Mouse (Mus musculus) myocyte (in vitro differentiated cells): ENCODE results near the gene D130040H23Rik. TPM values are rescaled to one million over a fixed set of nuclear protein-coding genes. Genes with fewer than 3 reads are reported as not detected.
A peak's percentile ranks its signal among the peaks of the same experiment; 100 is the strongest.

Experiments used
- H3K27me3 ChIP-seq: one replicate; pipeline ENCODE4 v1.6.1; 2011; ENCODE audit not compliant: control insufficient read depth, insufficient read depth, insufficient read length
- H3K36me3 ChIP-seq: one replicate; pipeline ENCODE4 v1.6.1; 2011; ENCODE audit not compliant: control insufficient read depth, insufficient read depth
- H3K4me2 ChIP-seq: one replicate; pipeline ENCODE4 v1.6.1; 2011; ENCODE audit warnings: low read depth, control low read depth
- H3K4me3 ChIP-seq: one replicate; pipeline ENCODE4 v1.5.1; 2011; ENCODE audit warnings: mild to moderate bottlenecking, control low read depth, moderate library complexity
- H3K79me2 ChIP-seq: one replicate; pipeline ENCODE4 v1.6.1; 2011; ENCODE audit not compliant: control insufficient read depth, insufficient read depth
- H3ac ChIP-seq: one replicate; pipeline ENCODE4 v1.6.1; 2011; ENCODE audit not compliant: control insufficient read depth, insufficient read length
- CEBPB ChIP-seq: IDR thresholded peaks from 2 replicates; pipeline ENCODE4 v1.6.1; 2011; ENCODE audit warnings: mild to moderate bottlenecking, moderate library complexity; ENCODE audit not compliant: poor library complexity, insufficient read depth, severe bottlenecking
- E2F4 ChIP-seq: IDR thresholded peaks from one replicate; pipeline ENCODE4 v1.6.1; 2011; ENCODE audit warnings: mild to moderate bottlenecking, control low read depth, moderate library complexity; ENCODE audit not compliant: insufficient read depth
- MAX ChIP-seq: IDR thresholded peaks from one replicate; pipeline ENCODE4 v1.6.1; 2011; ENCODE audit warnings: low read depth, mild to moderate bottlenecking, control low read depth
- MYOD1 ChIP-seq, 3 experiments: IDR thresholded peaks; one replicate each; pipeline ENCODE4 v1.6.1; 2011; ENCODE audit warnings: control low read depth in 2 of 3, low read depth in 2 of 3, mild to moderate bottlenecking in 2 of 3, moderate library complexity in 1 of 3; ENCODE audit not compliant: insufficient read length in 2 of 3, control insufficient read depth in 1 of 3
- MYOG ChIP-seq, 3 experiments: IDR thresholded peaks; one replicate each; pipeline ENCODE4 v1.6.1; 2011; ENCODE audit warnings: control low read depth in 2 of 3, low read depth in 2 of 3, mild to moderate bottlenecking in 2 of 3; ENCODE audit not compliant: insufficient read length in 2 of 3, control insufficient read depth in 1 of 3, insufficient read depth in 1 of 3
- POLR2A ChIP-seq: IDR thresholded peaks from one replicate; pipeline ENCODE4 v1.6.1; 2011; ENCODE audit warnings: low read depth, mild to moderate bottlenecking, control low read depth, moderate library complexity; ENCODE audit not compliant: insufficient read length
- POLR2AphosphoS2 ChIP-seq: IDR thresholded peaks from one replicate; pipeline ENCODE4 v1.6.1; 2011; ENCODE audit warnings: low read depth, control low read depth; ENCODE audit not compliant: insufficient read length
- REST ChIP-seq: IDR thresholded peaks from one replicate; pipeline ENCODE4 v1.6.1; 2011; ENCODE audit warnings: mild to moderate bottlenecking, control low read depth, moderate library complexity; ENCODE audit not compliant: insufficient read depth, insufficient read length
- SRF ChIP-seq: IDR thresholded peaks from one replicate; pipeline ENCODE4 v1.6.1; 2011; ENCODE audit warnings: low read depth; ENCODE audit not compliant: control insufficient read depth, insufficient read length
- TCF12 ChIP-seq: IDR thresholded peaks from one replicate; pipeline ENCODE4 v1.6.1; 2011; ENCODE audit warnings: mild to moderate bottlenecking, control low read depth; ENCODE audit not compliant: poor library complexity, insufficient read depth, severe bottlenecking
- TCF3 ChIP-seq: IDR thresholded peaks from one replicate; pipeline ENCODE4 v1.6.1; 2011; ENCODE audit warnings: low read depth, control low read depth; ENCODE audit not compliant: insufficient read length
- USF1 ChIP-seq: IDR thresholded peaks from one replicate; pipeline ENCODE4 v1.6.1; 2011; ENCODE audit warnings: low read depth, mild to moderate bottlenecking, control low read depth, moderate library complexity
- polyA plus RNA-seq: library from polyadenylated mRNA; unstranded; fragments of >200 nt; fragmentation: generic; extraction: Trizol; gene quantifications from one replicate; pipeline ENCODE4 v1.2.1, GENCODE M21; 2012; ENCODE audit warnings: missing spikeins

The D130040H23Rik gene
- polyA plus RNA-seq: 0.05 TPM

DNA sequence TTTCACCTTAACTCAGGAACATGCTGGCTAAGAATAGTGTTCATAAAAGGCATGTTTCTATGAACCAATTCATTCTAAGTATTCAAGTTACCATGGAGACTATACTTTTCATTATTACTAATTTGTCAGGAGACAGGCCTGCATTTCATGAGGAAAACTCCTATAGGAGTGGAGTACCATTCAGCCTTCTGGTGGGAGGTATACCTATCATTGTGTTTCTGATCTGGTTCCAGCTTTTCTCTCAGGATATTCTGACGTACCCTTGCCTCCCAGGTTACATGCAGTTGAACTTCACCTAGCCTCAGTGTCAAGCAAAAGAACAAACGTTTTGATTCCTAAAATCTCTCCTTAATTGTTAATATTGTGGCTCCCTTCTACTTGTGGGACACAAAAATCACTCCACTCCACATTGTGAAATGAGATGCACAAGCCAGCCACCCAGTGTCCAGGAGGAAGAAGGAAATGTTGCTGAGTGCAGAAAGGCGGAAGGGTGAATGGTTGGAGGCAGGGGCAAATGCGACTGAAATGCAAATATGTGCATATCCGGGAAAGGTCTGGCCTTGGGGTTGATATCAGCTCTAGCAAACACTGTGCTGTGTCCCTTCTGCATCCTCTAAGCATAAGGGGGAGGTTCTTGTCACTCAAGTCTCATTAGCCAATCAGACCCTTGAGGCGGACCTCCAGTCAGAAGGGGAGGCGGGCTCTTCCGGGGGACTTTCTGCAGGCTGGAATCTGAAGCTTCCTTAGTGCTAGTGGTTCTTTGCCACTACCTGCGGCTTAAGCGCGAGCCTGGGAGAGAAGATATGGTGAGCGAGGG is at the start of gene D130040H23Rik:
Gene D130040H23Rik (plus strand): TSS at position 695 of the 817 bp plus-strand sequence.
- Histone ChIP-seq H3K27me3 (no peaks in the 10 kb centered on the region), H3K79me2 (no peaks in the 10 kb centered on the region), H3ac (no peak within 1 kb of the TSS), H3K36me3 (no peaks in the 10 kb centered on the region), H3K4me2 (peak within 1 kb of the TSS; percentile 58), H3K4me3 (peak within 1 kb of the TSS; percentile 10)
- TF ChIP-seq POLR2A (no peak), MYOG (IDR thresholded peaks at IDR 0.05; ENCODE audit: control insufficient read depth in 1 of 3, insufficient read depth in 1 of 3, insufficient read length in 2 of 3, low read depth in 2 of 3) (no peak), REST (no peak), MYOD1 (IDR thresholded peaks at IDR 0.05; ENCODE audit: control insufficient read depth in 1 of 3, insufficient read length in 2 of 3, low read depth in 2 of 3) (no peak), MAX (no peak), CEBPB (no peak)

DNA sequence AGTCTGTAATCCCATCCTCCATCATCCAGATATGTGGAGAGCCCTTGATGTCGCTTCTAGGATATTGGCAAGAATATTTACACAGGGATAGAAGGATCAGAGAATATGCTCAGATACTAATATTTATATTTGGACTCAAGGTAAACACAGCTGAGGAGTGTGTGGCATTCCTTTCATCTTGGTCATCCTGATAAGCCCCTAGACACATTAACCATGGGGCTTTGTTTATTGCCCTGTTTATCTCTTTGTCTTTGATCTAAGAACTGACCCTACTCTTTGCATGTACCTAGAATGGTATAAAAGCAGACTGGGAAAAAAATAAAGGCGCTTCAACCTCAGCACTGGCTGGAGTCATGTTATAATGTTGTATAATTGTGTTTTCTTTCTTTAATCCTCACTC is 28.3 kb upstream of the D130040H23Rik start:
- no peak overlapping the region for H3K4me3 ChIP-seq
- no peak overlapping the region for H3ac ChIP-seq
- H3K27me3 ChIP-seq: no peaks in the 10 kb centered on the region
- no peaks in the 10 kb centered on the region for H3K79me2 ChIP-seq
- no peak for TF ChIP-seq E2F4
- no peak for TF ChIP-seq POLR2A
- no peak for TF ChIP-seq USF1
- H3K36me3 ChIP-seq: no peaks in the 10 kb centered on the region
- H3K4me2 ChIP-seq: no peak overlapping the region

DNA sequence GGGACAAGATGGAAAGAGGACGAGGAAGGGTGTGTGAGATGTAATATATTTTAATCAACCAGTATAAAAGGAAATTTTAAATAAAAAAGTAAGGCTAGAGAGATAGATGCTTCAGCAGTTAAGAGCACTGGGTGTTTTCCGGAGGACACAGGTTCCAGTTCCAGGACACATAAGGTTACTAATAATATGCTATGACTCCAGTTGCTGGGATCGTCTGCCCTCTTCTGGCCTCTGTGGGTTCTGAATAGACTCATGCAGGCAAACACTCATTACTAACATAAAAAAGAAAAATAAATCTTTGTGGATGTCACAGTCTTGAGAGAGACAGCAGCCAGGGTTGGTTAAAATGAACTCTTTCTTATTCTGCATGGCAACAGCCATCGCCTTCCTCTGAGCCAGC is 2.4 kb upstream of the D130040H23Rik start:
- no peaks in the 10 kb centered on the region for H3K27me3 ChIP-seq
- no peak for TF ChIP-seq POLR2AphosphoS2
- TF ChIP-seq E2F4: no peak
- TF ChIP-seq REST: no peak
- no peak for TF ChIP-seq MYOD1 (IDR thresholded peaks at IDR 0.05; ENCODE audit: control insufficient read depth in 1 of 3, insufficient read length in 2 of 3, low read depth in 2 of 3)

DNA sequence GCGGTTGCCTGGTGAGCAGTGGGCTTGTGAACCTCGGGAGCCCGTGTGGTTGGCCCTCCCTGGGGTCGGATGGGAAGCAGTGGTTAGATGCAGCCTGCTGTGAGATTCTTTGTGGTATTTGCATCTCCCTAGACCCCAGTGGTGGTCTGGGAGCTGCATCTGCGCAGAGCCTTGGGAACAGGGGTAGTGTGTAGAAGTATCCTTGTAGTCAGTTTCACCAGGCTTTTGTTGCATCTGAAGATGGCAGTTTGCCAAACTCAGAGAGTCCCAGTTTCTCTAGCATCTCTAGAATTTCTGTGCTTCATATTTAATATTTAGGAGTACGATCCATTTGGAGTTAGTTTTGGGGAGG is 299 bp downstream of the D130040H23Rik start:
- TF ChIP-seq MYOG (IDR thresholded peaks at IDR 0.05; ENCODE audit: control insufficient read depth in 1 of 3, insufficient read depth in 1 of 3, insufficient read length in 2 of 3, low read depth in 2 of 3): no peak
- TF ChIP-seq TCF12: no peak
- TF ChIP-seq SRF: no peak
- TF ChIP-seq CEBPB: no peak
- TF ChIP-seq MYOD1 (IDR thresholded peaks at IDR 0.05; ENCODE audit: control insufficient read depth in 1 of 3, insufficient read length in 2 of 3, low read depth in 2 of 3): no peak
- TF ChIP-seq TCF3: no peak
- TF ChIP-seq USF1: no peak
- no peak for TF ChIP-seq MAX
- Histone ChIP-seq H3K27me3 (no peaks in the 10 kb centered on the region), H3ac (no peak overlapping the region), H3K36me3 (no peaks in the 10 kb centered on the region), H3K4me3 (peak overlapping the region; percentile 10), H3K4me2 (peak overlapping the region; percentile 58), H3K79me2 (no peaks in the 10 kb centered on the region)

More for the DNA sequence above, 2.4 kb upstream of the D130040H23Rik start:
- Histone ChIP-seq H3K36me3 (no peaks in the 10 kb centered on the region), H3K4me3 (no peak overlapping the region), H3K4me2 (no peak overlapping the region), H3K79me2 (no peaks in the 10 kb centered on the region), H3ac (no peak overlapping the region)

GRCm38 (mm10) chr8:69272435-69272834 is 1.6 kb downstream of the D130040H23Rik start:
- H3K36me3 ChIP-seq: no peaks in the 10 kb centered on the region
- TF ChIP-seq TCF12: no peak
- TF ChIP-seq MYOD1 (IDR thresholded peaks at IDR 0.05; ENCODE audit: control insufficient read depth in 1 of 3, insufficient read length in 2 of 3, low read depth in 2 of 3): no peak
- TF ChIP-seq POLR2A: no peak
- no peak for TF ChIP-seq CEBPB
- TF ChIP-seq SRF: no peak
- no peak for TF ChIP-seq E2F4
- TF ChIP-seq POLR2AphosphoS2: no peak
- no peak for TF ChIP-seq REST
- no peak for TF ChIP-seq MAX
- TF ChIP-seq USF1: no peak
- TF ChIP-seq MYOG (IDR thresholded peaks at IDR 0.05; ENCODE audit: control insufficient read depth in 1 of 3, insufficient read depth in 1 of 3, insufficient read length in 2 of 3, low read depth in 2 of 3): no peak
- no peak for TF ChIP-seq TCF3
- H3ac ChIP-seq: no peak overlapping the region
- H3K79me2 ChIP-seq: no peaks in the 10 kb centered on the region
- H3K4me3 ChIP-seq: no peak overlapping the region
- no peaks in the 10 kb centered on the region for H3K27me3 ChIP-seq
- no peak overlapping the region for H3K4me2 ChIP-seq
